Mouse (Mus musculus): ENCODE data around the gene Pex11g. TPM values are rescaled to one million over a fixed set of nuclear protein-coding genes. Genes with fewer than 3 reads are reported as not detected.

Pex11g gene
- polyA plus RNA-seq (2014; fragmentation: Illumina TruSeq; extraction: RNeasy Lipid Tissue Mini Kit (QIAGEN cat#74804)), result 0.54 TPM

DNA sequence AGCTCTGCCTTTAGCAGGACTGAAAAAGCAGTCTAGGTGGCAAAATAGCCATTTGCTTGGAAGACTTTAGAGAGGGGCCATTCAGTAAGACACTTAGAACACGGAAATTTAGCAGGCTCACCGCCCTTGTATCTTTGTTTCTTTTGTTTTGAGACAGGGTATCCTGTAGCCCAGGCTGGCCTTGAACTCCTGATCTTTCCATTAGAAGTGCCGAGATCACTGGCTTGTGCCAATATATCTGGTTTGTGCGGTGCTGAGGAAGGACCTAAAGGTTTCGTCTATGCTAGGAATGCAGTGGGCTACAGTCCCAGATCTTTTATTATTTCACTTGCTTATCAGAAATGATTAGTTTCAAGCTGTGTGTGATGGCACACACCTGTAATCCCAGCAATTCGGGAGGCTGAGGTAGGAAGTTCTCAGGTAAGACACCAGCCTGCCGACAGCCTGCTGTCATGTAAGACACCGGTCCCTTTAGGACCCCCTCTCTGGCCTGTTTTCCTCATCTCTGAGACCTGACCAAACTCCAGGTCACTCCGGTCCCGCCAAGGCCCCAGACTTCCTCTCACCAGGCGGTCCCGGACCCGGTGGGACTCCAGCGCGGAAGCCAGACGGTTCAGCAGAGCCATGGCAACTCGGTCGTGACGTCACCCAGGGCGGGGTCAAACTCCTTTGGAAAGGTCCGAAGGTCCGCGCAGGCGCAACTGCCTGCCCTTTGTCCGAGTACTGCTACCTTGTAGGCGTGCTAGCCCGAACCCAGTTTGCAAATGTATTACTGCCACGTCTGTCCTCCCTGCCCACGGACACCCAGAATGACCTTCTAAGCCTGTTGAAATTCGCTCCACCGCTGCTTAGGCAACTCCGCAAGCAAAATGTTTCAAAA lies at the start of gene Pex11g:
TSS of gene Pex11g (minus strand) at position 675 of the 880 bp plus-strand sequence.

DNA sequence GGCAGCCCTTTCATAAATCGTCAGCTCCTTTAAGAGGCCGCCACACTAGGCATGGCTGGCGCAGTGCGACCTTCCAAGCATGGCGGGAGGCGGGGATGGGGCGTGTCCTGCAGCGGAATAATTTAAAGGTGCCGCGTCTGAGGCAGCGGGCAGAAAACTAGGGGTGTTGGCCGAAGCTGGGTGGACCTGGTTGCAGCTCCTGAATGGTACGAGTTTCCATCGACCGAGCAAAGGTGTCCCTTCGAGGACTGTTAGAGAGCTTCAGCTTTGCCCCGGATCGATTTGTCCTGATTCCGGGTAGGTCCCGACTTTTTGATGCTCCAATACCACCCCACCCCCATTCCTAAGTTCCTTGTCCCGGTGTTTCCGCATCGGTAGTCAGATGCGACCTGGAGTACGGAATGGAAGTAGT lies 47.8 kb upstream of the Pex11g start, which contains the start of gene Pnpla6:
TSS of gene Pnpla6 (plus strand) at position 125 of the 412 bp plus-strand sequence.

GRCm38 (mm10) chr8:3500235-3501090 lies 33.0 kb upstream of the Pex11g start, which contains the start of gene Mcoln1:
TSS of gene Mcoln1 (plus strand) at chr8:3500457.

DNA sequence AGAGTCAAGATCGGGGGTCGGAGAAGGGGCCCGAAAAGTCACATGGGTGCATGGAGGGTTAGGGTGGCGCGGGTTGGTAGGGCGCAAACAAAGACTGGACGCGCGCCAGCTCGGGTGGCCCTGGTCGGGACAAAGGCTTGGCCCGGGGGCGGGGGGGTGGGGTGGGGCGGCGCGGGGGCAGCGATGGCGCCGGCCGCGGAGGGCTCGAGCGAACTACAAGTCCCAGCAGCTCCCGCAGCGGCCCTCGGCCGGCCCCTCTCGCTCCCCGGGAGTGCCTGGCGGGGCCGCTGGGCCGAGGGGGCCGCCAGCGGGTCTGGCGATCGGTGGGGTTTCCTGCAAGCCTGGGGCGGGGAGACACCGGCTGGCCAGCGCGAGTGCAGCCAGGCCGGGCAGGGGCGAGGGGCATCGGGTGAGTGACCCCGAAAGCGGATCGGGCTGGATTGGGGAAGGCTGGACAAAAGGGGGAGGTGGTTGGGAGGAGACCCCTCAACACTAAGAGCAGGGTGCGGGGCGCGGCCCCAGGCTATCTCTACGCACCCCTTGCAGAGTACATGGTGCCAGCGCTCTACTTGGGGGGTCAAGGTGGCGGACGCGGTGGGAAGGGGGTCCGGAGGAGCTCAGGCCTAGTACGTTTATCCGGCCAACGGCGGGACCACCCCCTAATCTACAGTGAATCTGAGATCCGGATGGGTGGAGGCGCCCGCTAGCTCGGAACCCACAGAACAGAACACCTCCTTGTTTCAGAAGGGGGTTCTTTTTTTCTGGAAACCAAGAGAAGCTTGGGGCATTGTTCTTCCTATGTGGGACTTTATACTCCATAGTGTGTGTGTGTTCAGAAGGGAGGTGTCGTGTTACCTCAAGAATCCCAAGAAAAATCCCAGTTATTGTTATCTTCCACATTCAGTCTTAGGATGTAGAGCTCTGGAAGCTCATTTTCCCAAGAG lies 25.7 kb upstream of the Pex11g start, which contains the start of gene Zfp358:
TSS of gene Zfp358 (plus strand) at position 238 of the 944 bp plus-strand sequence.

DNA sequence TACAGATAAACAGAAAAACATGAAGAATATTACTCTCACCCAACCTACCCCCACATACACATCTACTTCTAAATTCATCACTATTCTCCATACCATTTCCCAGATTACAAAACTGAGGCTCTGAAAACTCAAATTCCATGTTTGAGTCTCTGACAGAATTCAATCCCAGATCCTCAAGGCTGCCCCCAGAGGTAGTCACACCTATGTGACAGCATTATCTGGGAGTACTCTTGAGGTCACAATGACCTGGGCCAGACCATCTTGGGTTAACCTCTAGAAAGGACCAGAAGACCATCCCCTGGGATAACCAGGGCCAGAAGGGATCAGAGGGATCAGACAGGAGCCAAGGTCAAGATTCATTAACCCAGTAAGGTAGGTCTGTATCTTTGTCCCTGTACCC lies 3.1 kb upstream of the Pex11g start, which contains the start of gene Tex45:
TSS of gene Tex45 (plus strand) at position 301 of the 400 bp plus-strand sequence.

Other genes starting within 250 kb of the Pex11g start
- 69.2 TPM for gene Insr, start 188.1 kb downstream of the Pex11g start, polyA plus RNA-seq (2014; fragmentation: Illumina TruSeq; extraction: RNeasy Lipid Tissue Mini Kit (QIAGEN cat#74804))
- not detected for gene A430078G23Rik, start 114.3 kb downstream of the Pex11g start, polyA plus RNA-seq (2014; fragmentation: Illumina TruSeq; extraction: RNeasy Lipid Tissue Mini Kit (QIAGEN cat#74804))
- 6.4 TPM for gene Arhgef18, start 74.7 kb downstream of the Pex11g start, polyA plus RNA-seq (2014; fragmentation: Illumina TruSeq; extraction: RNeasy Lipid Tissue Mini Kit (QIAGEN cat#74804))
- not detected for gene Tex45, start 3.2 kb upstream of the Pex11g start, polyA plus RNA-seq (2014; fragmentation: Illumina TruSeq; extraction: RNeasy Lipid Tissue Mini Kit (QIAGEN cat#74804))
- 2.7 TPM for gene Zfp358, start 25.5 kb upstream of the Pex11g start, polyA plus RNA-seq (2014; fragmentation: Illumina TruSeq; extraction: RNeasy Lipid Tissue Mini Kit (QIAGEN cat#74804))
- gene Mcoln1, start 32.8 kb upstream of the Pex11g start, polyA plus RNA-seq (2014; fragmentation: Illumina TruSeq; extraction: RNeasy Lipid Tissue Mini Kit (QIAGEN cat#74804)), result 6.6 TPM
- 4.0 TPM for gene Pnpla6, start 47.7 kb upstream of the Pex11g start, polyA plus RNA-seq (2014; fragmentation: Illumina TruSeq; extraction: RNeasy Lipid Tissue Mini Kit (QIAGEN cat#74804))
- gene C330021F23Rik, start 100.3 kb upstream of the Pex11g start, polyA plus RNA-seq (2014; fragmentation: Illumina TruSeq; extraction: RNeasy Lipid Tissue Mini Kit (QIAGEN cat#74804)), result 1.2 TPM
- gene Camsap3, start 119.6 kb upstream of the Pex11g start, polyA plus RNA-seq (2014; fragmentation: Illumina TruSeq; extraction: RNeasy Lipid Tissue Mini Kit (QIAGEN cat#74804)), result 0.26 TPM
- 0.48 TPM for gene Xab2, start 153.6 kb upstream of the Pex11g start, polyA plus RNA-seq (2014; fragmentation: Illumina TruSeq; extraction: RNeasy Lipid Tissue Mini Kit (QIAGEN cat#74804))
- 7.8 TPM for gene Pet100, start 153.9 kb upstream of the Pex11g start, polyA plus RNA-seq (2014; fragmentation: Illumina TruSeq; extraction: RNeasy Lipid Tissue Mini Kit (QIAGEN cat#74804))
- not detected for gene Pcp2, start 157.9 kb upstream of the Pex11g start, polyA plus RNA-seq (2014; fragmentation: Illumina TruSeq; extraction: RNeasy Lipid Tissue Mini Kit (QIAGEN cat#74804))
- 8.1 TPM for gene Stxbp2, start 163.3 kb upstream of the Pex11g start, polyA plus RNA-seq (2014; fragmentation: Illumina TruSeq; extraction: RNeasy Lipid Tissue Mini Kit (QIAGEN cat#74804))
- 6.5 TPM for gene Retn, start 188.1 kb upstream of the Pex11g start, polyA plus RNA-seq (2014; fragmentation: Illumina TruSeq; extraction: RNeasy Lipid Tissue Mini Kit (QIAGEN cat#74804))
- 0.51 TPM for gene Mcemp1, start 198.1 kb upstream of the Pex11g start, polyA plus RNA-seq (2014; fragmentation: Illumina TruSeq; extraction: RNeasy Lipid Tissue Mini Kit (QIAGEN cat#74804))
- 2.0 TPM for gene Fcor, start 204.7 kb upstream of the Pex11g start, polyA plus RNA-seq (2014; fragmentation: Illumina TruSeq; extraction: RNeasy Lipid Tissue Mini Kit (QIAGEN cat#74804))
- gene Trappc5, start 208.6 kb upstream of the Pex11g start, polyA plus RNA-seq (2014; fragmentation: Illumina TruSeq; extraction: RNeasy Lipid Tissue Mini Kit (QIAGEN cat#74804)), result 9.5 TPM
- not detected for gene Fcer2a, start 226.5 kb upstream of the Pex11g start, polyA plus RNA-seq (2014; fragmentation: Illumina TruSeq; extraction: RNeasy Lipid Tissue Mini Kit (QIAGEN cat#74804))

All from ovary, adult 10 weeks (tissue).